Mouse (Mus musculus) kidney, postnatal 0 days (tissue): ENCODE measurements at regions not wholly inside any gene's neighbourhood (a gene's known extent, or its start where the extent isn't known, plus 50 kb on each side); places are given as distances from the start of the nearest gene placed in this dataset.

Experiments used
- ATAC-seq: fragments of 200-750 bp; cut with Nextera tagmentation; replicated peaks from 2 replicates; pipeline ENCODE4 v1.8.0; 2017; ENCODE audit warnings: low read depth, moderate number of reproducible peaks, moderate TSS enrichment, moderate library complexity; ENCODE audit not compliant: low FRiP score
- DNase-seq: peaks from one replicate; pipeline ENCODE4 v3.0.0-alpha.2; 2016; ENCODE audit warnings: low spot score
- H3K27ac ChIP-seq: fragments of 300-500 bp; sonication (generic); 2 replicates; pipeline ENCODE4 v1.5.1; 2014; ENCODE audit warnings: mild to moderate bottlenecking
- H3K27me3 ChIP-seq: fragments of 300-500 bp; sonication (generic); 2 replicates; pipeline ENCODE4 v1.6.1; 2014; ENCODE audit warnings: low read length, mixed read lengths; ENCODE audit not compliant: insufficient read depth
- H3K36me3 ChIP-seq: fragments of 300-500 bp; sonication (generic); 2 replicates; pipeline ENCODE4 v1.6.1; 2014; ENCODE audit warnings: low read length, mixed read lengths; ENCODE audit not compliant: insufficient read depth
- H3K4me1 ChIP-seq: fragments of 300-500 bp; sonication (generic); replicated peaks from 2 replicates; pipeline ENCODE4 v1.6.1; 2014; ENCODE audit warnings: antibody characterized with exemption, low read length, mixed read lengths; ENCODE audit not compliant: insufficient read depth
- H3K4me2 ChIP-seq: fragments of 300-500 bp; sonication (generic); 2 replicates; pipeline ENCODE4 v1.6.1; 2014; ENCODE audit warnings: mild to moderate bottlenecking, low read length, moderate library complexity, mixed read lengths
- H3K4me3 ChIP-seq: fragments of 300-500 bp; sonication (generic); replicated peaks from 2 replicates; pipeline ENCODE4 v1.5.1; 2014; ENCODE audit warnings: low read depth, low read length
- H3K9ac ChIP-seq: fragments of 300-500 bp; sonication (generic); 2 replicates; pipeline ENCODE4 v1.6.1; 2014; ENCODE audit warnings: low read depth, low read length
- H3K9me3 ChIP-seq: fragments of 300-500 bp; sonication (generic); replicated peaks from 2 replicates; pipeline ENCODE4 v1.6.1; 2016; ENCODE audit warnings: low read length, inconsistent platforms, mixed read lengths
- CTCF ChIP-seq: IDR thresholded peaks from 2 replicates; pipeline ENCODE4 v1.5.1; 2016; ENCODE audit warnings: antibody characterized with exemption, low read depth, mild to moderate bottlenecking, moderate library complexity
- WGBS: fragments of 180-500 bp; shearing (Covaris S2); extraction: QIAGEN DNeasy Blood & Tissue Kit; methylation state at CpG from one replicate; pipeline ENCODE4 v1.1.7; 2014; 5-methylcytosine and 5-hydroxymethylcytosine counted together

- 71% methylated on average over 7 of the region's 7 CpGs for WGBS
- no peak for TF ChIP-seq CTCF
- Histone ChIP-seq H3K27ac (no peak overlapping the region), H3K36me3 (no peaks in the 10 kb centered on the region), H3K9ac (no peak overlapping the region), H3K27me3 (no peaks in the 10 kb centered on the region), H3K9me3 (no peaks in the 10 kb centered on the region), H3K4me3 (no peak overlapping the region), H3K4me1 (no peaks in the 10 kb centered on the region), H3K4me2 (no peak overlapping the region)
- DNase-seq (peak; percentile 94), ATAC-seq (peak; percentile 100)
Measured at GRCm38 (mm10) chr1:102628061-102628460, 2140.3 kb upstream of the Cdh20 start.

GRCm38 (mm10) chr1:102644379-102644778, 2123.9 kb upstream of the Cdh20 start:
- Histone ChIP-seq H3K4me1 (no peaks in the 10 kb centered on the region), H3K9ac (no peak overlapping the region), H3K9me3 (no peaks in the 10 kb centered on the region), H3K36me3 (no peaks in the 10 kb centered on the region), H3K4me2 (no peak overlapping the region), H3K27me3 (no peaks in the 10 kb centered on the region), H3K4me3 (no peak overlapping the region), H3K27ac (no peak overlapping the region)
- ATAC-seq (no peak), DNase-seq (no peak)
- 63% methylated on average over 1 of the region's 1 CpGs for WGBS
- TF ChIP-seq CTCF: no peak

GRCm38 (mm10) chr1:102687367-102688070, 2080.8 kb upstream of the Cdh20 start:
- no peak overlapping the region for H3K27ac ChIP-seq
- H3K9me3 ChIP-seq: no peaks in the 10 kb centered on the region
- no peak for DNase-seq
- H3K4me3 ChIP-seq: no peak overlapping the region
- no peaks in the 10 kb centered on the region for H3K27me3 ChIP-seq
- WGBS: 48% methylated on average over 2 of the region's 2 CpGs
- no peak overlapping the region for H3K4me2 ChIP-seq
- H3K9ac ChIP-seq: no peak overlapping the region
- H3K36me3 ChIP-seq: no peaks in the 10 kb centered on the region
- TF ChIP-seq CTCF: no peak
- no peaks in the 10 kb centered on the region for H3K4me1 ChIP-seq
- ATAC-seq: no peak

GRCm38 (mm10) chr1:102716459-102716858, 2051.9 kb upstream of the Cdh20 start:
- no peak for ATAC-seq
- H3K4me3 ChIP-seq: no peak overlapping the region
- TF ChIP-seq CTCF: no peak
- H3K4me2 ChIP-seq: no peak overlapping the region
- no peak for DNase-seq
- 76% methylated on average over 2 of the region's 2 CpGs for WGBS
- H3K27me3 ChIP-seq: no peaks in the 10 kb centered on the region
- no peaks in the 10 kb centered on the region for H3K9me3 ChIP-seq
- H3K27ac ChIP-seq: no peak overlapping the region
- H3K36me3 ChIP-seq: no peaks in the 10 kb centered on the region
- no peaks in the 10 kb centered on the region for H3K4me1 ChIP-seq
- no peak overlapping the region for H3K9ac ChIP-seq

- no peaks in the 10 kb centered on the region for H3K9me3 ChIP-seq
- no peaks in the 10 kb centered on the region for H3K4me1 ChIP-seq
- no peak overlapping the region for H3K27ac ChIP-seq
- no peaks in the 10 kb centered on the region for H3K36me3 ChIP-seq
- 97% methylated on average over 1 of the region's 1 CpGs for WGBS
- no peaks in the 10 kb centered on the region for H3K27me3 ChIP-seq
- no peak for TF ChIP-seq CTCF
- no peak for DNase-seq
- no peak overlapping the region for H3K9ac ChIP-seq
- H3K4me3 ChIP-seq: no peak overlapping the region
- ATAC-seq: no peak
- no peak overlapping the region for H3K4me2 ChIP-seq
Measured at GRCm38 (mm10) chr1:102733991-102734390, 2034.3 kb upstream of the Cdh20 start.

GRCm38 (mm10) chr1:102735392-102735791, 2032.9 kb upstream of the Cdh20 start:
- H3K9ac ChIP-seq: no peak overlapping the region
- no peak for DNase-seq

GRCm38 (mm10) chr1:102757941-102758340, 2010.4 kb upstream of the Cdh20 start:
- no peak overlapping the region for H3K4me2 ChIP-seq
- H3K9me3 ChIP-seq: no peaks in the 10 kb centered on the region
- H3K9ac ChIP-seq: no peak overlapping the region
- H3K4me1 ChIP-seq: no peaks in the 10 kb centered on the region
- no peak for TF ChIP-seq CTCF
- no peak overlapping the region for H3K27ac ChIP-seq
- no peak for DNase-seq
- no peaks in the 10 kb centered on the region for H3K27me3 ChIP-seq
- no peak for ATAC-seq
- 71% methylated on average over 1 of the region's 1 CpGs for WGBS
- H3K36me3 ChIP-seq: no peaks in the 10 kb centered on the region
- H3K4me3 ChIP-seq: no peak overlapping the region

More at GRCm38 (mm10) chr1:102735392-102735791, 2032.9 kb upstream of the Cdh20 start:
- H3K36me3 ChIP-seq: no peaks in the 10 kb centered on the region
- no peak for ATAC-seq
- H3K4me1 ChIP-seq: no peaks in the 10 kb centered on the region
- no peak overlapping the region for H3K27ac ChIP-seq
- no peak overlapping the region for H3K4me3 ChIP-seq
- no peak overlapping the region for H3K4me2 ChIP-seq
- no peak for TF ChIP-seq CTCF
- 60% methylated on average over 3 of the region's 3 CpGs for WGBS
- H3K27me3 ChIP-seq: no peaks in the 10 kb centered on the region
- H3K9me3 ChIP-seq: no peaks in the 10 kb centered on the region
